Mouse (Mus musculus): ENCODE measurements around the gene Apoo. TPM values are rescaled to one million over a fixed set of nuclear protein-coding genes. Genes with fewer than 3 reads are reported as not detected.

Gene Apoo
- total RNA-seq, 2 experiments from 2014 or later: 210 to 256 TPM

Small RNA genes lying within 50 kb of the gene (microRNA-seq; reads per million reads assigned to microRNA genes)
- 0 reads per million in 2 experiments for gene Gm44477

Other genes starting within 250 kb of the Apoo start
- gene Zfx, start 243.4 kb upstream of the Apoo start, total RNA-seq (2021): 10 to 100 TPM; 22.3 to 23.9 TPM
- 100 to 1,000 TPM in 1 of 2 experiments, 10 to 100 TPM in 1; 92.4 to 161 TPM for gene Eif2s3x, start 154.3 kb upstream of the Apoo start, total RNA-seq (2021)
- gene Klhl15, start 132.5 kb upstream of the Apoo start, total RNA-seq (2021): 1 to 10 TPM; 8.5 to 8.8 TPM
- not detected for gene Fam90a1b, start 340 bp upstream of the Apoo start, total RNA-seq (2021)
- 100 to 1,000 TPM in 1 of 2 experiments, 10 to 100 TPM in 1; 99.6 to 103 TPM for gene Maged1, start 175.0 kb downstream of the Apoo start, total RNA-seq (2021)